Mouse (Mus musculus): ENCODE measurements at regions not wholly inside any gene's neighbourhood (a gene's known extent, or its start where the extent isn't known, plus 50 kb on each side); places are given as distances from the start of the nearest gene placed in this dataset.

DNA sequence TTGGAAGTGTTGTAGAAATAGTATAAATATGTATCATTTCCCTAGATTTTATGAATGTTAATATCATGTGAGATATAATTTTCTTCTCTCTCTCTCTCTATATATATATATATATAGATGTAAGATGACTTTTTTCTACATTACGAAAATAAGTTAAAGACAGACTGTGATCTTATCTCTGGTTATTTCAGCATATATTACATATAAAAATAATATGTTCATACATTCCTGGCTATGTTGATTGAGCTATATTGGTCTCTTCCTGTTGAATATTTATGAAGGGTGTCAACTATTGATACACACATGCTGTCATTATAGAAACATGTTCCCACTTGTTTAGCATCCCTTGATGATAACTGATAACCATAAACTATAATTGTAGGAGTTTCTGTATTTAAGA lies 793.2 kb upstream of the Fat3 start:
- DNase-seq = no peak

DNA sequence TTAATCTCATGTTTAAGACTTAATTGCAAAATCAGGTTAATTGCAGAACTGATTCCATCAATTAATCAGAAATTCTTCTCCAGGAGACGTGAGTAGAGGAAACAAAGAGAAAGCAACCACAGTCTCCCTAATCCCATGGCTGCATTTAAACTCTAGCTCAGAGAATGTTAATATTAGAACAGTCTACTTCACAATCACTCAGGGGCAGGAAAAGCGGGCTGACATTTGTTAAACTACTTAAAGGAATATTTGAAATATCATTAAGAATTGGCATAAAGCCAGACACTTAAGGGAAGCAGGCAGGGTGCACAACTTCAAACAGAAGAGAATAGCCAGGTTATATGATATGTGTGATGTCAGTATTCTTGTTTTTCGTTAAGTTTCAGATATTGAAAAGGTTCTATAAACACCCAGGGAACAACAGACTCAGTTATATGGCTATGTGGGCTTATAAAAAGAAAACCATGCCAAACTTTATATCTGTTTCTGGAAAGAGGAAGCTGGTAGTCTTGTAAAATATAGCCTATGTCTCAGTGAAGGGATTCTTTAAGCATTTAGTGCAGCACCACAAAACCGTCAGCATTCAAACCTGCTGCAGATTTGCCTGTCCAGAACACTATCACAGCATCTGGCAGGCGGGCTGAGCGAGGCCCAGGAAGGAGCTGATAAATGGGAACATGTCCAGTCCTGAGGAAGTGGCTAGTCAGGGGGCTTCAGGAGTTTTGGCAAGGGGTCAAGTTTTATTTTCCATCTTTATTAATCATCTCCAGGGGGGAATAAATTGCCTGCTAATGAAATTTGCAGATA lies 787.9 kb upstream of the Fat3 start:
- peak; percentile 3 for DNase-seq

DNA sequence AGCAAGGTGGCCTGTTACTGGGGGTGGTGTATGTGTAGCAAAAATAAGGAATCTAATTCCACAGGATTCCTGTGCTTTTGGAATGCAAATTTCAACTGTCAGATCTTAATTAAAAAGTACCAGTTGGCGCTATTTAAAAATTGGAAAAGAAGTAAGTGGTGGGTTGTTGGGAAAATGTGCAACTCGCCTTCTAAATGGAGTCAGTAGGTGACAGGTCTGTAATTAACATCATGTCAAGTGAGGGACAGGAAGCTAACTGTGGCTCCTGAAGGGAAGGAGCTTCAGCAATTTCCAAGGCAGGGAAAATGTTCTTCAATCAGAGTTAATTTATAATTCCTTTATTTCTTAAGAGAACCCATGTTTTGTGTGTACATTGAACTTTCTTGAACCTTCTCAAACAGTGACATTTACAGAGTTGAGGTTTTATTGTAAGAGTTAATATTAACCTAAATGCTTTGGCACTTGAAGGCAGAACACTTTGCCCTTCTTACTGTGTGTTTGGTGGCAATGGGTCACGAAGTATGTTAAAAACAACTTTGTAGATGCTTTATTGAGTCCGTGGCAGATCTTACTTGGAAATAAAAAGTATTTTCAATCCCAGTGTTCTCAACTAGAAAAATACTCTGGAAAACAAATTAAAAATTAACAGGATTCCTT lies 778.4 kb upstream of the Fat3 start:
- DNase-seq = peak; percentile 21

DNA sequence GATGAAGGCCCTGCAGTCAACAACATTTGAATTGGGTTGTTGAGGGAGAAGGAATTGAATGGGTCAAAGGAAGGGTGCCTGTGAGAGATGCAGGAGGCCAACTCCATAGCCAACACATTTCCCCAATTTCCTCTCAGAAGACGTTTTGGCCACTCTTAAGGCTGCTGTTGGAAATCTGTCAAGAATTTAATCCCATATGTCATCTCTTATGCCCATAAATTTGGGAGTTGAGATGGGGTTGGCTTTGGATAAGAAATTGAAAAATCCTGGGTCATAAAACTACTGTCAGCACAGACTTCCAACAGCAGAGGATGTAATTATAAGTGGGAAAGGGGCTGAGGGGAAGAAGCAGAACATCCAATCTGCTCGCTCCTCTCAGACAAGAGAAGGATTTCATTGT lies 771.5 kb upstream of the Fat3 start:
- DNase-seq = no peak

DNA sequence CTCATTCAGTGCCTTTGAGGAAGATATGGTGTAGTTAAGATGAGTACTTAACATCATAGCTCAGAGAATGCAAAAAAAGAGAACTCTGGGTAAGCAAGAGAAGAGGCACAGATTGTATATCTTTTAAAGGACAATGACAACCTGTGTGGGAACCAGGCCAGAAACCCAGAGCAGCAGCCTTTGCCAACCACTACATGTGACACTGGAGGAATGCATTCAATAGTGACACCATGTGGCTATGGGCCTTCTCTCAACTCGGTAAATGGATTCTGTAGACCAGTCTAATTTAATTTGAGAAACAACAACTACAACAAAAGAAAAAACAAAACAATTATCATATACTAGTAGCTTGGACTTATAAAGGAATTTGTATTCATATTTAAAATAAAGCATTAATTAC lies 768.5 kb upstream of the Fat3 start:
- DNase-seq = peak; percentile 24

DNA sequence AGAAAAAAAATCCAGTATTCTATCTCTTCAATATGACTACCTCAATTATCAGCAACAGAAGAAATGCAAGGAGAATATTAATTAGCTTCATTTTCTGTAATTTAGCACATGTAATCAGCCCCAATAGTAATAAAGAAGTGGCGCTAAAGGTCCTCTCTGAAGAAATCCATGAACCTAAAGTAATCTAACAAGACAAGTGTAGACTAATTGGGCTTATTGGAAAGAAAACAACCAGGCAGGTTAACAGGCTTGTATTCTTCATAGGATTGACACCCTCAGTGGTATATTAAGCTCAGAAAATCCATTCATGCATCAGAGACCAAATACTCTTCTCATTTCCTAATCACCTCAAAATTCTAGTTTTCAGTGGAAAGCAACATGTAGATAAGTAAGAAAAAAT lies 756.1 kb upstream of the Fat3 start:
- no peak for DNase-seq

DNA sequence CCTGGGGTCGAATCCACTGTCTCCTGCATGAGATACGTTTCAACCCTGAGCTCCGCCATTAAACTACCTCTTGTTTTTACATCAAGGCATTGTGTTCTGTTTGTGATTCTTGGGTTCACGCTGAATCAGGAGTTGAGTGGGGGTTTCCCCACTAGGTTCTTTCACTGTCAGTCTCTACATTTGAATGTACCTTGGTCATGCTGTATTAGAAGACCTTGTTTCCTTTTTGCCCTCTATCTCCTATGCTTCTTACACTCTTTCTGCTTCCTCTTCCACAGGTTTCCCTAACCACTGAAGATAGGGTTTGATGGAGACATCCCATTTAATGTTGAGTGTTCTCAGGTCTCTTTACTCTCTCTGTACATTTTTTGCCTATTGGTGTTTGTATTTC lies 726.0 kb upstream of the Fat3 start:
- DNase-seq = no peak

DNA sequence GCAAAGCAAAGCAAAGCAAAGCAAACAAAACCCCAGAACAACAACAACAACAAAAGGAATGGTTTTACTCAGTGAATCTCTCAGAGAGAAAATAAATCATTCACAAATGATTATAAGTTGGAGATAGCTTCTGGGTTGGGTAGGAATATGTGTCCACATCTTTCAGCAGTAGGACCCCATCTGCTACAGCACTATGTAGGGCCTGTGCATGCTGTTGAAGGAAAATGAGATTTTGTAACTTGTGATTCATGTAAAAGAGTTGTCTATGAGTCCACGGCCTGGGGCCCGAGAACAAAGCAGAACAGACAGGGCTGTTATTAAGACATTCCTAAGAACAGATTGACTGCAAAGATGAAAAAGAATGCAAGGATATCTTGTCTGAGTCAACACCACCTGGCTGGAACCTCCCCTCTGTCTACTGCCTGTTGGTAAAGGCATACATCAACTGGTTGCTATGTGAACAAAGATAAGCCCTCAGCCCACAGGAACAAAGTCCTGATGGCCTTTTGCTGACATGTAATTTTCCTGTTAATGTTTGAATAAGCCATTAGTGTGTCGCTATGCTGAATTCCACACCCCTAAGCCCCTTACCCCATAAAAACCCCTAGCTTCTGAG lies 725.5 kb upstream of the Fat3 start:
- no peak for DNase-seq

DNA sequence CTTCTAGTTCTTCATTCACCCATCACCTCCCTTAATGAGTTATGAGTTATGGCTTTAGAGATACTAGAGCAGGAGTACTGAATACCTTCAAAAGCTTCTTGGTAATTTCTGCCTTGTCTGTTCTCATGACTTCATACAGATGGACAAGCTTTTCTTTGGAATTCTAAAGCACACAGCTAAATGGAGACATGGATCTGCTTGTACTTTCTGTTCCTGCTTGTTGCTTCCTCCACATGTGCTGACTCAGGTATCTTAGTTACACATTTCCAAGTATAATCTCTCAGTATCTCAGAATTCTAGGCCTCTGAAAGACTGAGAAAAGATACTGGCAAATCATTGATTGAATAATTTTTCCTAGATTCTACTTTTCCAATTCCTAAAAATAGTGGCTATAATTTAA lies 694.3 kb upstream of the Fat3 start:
- no peak for DNase-seq

DNA sequence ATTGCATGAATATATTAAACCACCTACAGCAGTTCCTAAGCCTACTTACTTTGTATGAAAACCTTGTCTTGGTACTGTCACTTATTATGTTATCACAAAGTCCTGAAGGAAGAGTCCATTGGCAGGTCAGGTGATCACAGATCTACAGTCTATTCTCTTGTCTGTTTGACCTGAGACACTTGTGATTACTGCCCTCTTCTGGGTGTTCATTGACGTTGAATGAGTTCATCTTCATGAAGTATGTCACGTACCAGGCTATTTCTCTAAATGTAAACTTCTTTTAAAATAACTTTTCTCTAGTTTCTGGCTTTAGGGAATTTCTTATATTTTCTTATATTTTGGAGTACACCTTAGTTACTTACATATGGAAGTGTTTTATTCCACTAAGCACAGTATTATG lies 688.5 kb upstream of the Fat3 start:
- DNase-seq = peak; percentile 2

DNA sequence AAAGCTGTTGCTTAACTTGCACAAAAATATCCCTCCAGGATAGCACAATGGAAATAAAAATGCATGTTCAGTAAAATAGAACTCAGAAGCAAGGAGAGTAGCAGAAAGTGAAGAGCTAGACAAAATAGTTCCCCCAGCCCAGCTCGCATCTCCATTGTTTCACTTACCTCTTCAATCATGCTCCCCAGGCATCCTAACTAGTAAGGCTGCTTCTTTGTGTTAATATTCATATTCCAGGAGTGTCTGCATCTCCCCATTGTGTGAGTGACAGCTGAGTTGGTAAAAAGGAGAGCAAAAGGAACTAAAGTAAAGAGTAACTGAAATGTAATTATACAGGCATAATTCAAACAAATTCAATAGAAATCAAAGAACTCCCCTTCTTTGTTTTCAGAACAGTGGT lies 667.1 kb upstream of the Fat3 start:
- DNase-seq = no peak

DNA sequence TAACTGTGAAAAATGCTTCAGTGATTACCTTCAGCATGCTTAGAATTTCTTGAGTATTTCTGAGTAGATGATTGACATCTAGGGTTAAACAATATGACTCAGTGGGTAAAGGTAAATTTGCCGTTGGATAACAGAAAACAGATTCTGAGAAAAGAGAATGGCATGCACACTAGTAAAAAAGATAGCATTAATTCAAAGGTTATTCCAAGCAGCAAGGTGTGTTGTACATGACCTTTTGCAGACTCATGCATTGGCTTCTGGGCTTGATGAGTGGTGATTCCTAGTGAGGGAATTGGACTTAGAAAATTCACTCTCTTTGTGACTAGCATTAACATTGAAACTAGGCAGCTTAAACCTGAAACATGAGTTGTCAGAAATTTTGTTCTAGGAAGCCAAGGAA lies 665.2 kb upstream of the Fat3 start:
- no peak for DNase-seq

DNA sequence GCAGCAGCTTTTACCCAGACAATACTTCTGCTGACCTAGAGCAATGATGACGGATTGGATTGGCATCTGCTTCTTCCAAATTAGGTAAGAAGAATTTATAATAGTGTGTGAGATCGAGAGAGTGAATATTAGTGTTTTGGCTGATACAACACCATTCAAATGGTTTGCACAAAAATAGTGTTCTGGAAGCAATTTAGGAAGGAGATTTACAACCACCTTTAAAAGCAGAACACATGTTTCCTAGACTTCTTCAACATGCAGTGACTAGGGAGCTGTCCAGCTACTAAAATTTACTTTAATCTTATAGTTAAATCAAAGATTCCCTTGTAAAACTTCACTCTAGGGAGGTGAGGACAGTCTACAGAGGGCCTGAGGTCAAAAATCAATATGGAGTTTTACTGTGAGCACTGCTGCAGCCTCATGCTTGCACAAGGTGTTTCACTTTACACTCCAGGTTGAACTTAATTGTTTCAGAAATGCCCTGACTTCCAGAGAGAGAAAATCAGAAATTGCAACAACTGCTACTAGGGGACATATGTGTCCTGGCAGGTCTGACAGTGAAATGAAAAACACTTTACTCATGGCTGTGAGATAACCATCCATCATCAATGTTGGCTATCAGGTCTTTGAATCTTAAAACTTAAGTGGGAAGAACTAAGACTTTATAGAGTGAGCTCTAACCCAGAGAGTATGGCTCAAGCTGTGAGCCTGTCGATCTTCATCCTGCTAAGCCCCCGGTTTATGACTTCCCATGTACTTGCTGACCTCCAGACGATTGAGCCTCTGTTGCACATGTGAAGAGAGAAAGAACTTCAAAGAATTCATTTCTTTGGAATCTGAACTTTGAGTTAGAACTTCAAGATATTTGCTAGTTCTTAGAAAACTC lies 657.6 kb upstream of the Fat3 start:
- no peak for DNase-seq

DNA sequence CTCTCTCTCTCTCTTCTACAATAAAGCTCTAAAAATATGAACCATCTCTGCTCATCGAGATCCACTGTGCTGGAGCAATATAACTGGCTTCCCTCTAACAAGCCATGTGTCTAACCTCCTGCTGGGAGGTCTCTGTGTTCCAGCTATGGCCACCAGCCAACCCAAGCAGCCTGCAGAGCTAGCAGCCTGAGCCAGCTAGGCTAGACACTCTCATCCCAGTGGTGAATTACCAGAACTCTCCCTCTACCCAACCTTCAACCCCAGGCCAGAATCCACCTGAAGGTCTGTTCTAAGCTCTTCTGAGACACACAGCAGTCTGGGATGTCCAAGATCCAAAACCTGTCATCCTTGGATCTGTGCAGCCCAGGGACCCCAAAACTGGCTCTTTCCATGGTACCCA lies 651.3 kb upstream of the Fat3 start:
- DNase-seq = peak; percentile 10

DNA sequence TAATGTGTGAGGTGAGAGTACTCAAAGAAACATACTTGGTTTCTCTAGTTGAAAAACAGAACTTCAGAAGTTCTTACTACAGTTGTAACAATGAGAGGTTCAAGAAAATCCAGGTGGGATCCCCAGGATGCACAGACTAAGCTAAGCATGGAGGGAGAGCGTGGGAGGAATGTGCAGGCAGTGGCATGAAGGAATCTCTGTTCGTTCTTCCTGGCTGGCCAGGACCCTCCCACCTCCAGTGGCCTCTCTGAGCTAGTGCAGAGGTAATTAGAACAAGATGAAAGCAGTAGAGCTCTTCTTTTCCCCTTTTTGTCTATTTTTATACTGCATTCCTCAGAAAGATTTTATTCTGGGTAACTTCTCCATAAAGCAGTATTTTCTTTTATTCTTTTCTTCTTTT lies 648.3 kb upstream of the Fat3 start:
- no peak for DNase-seq
